Mouse (Mus musculus): ENCODE data around the gene Grip1. TPM values are rescaled to one million over a fixed set of nuclear protein-coding genes. Genes with fewer than 3 reads are reported as not detected.

Gene Grip1
- polyA plus RNA-seq, 1 experiment from 2014 or later: 2.3 TPM

DNA sequence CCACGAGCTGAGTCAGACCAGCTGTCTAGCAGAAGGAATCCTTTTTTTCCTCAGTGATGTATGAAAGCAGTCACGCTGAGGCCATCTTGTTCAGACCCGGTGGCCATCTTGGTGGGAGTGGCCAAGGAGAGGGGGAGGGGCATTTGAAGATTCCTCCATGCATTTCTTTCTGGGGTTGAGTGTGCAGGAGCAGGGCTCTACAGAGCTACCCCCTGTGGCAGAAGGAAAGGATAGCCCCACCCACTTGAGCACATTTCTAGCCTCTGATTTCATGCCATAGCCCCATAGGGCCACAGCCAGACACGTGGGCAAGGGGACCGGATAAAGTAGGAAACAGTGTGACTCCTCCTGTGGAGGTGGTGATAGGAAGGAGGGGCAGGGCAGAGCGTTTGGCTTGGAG lies 481.6 kb downstream of the Grip1 start:
- no peaks in the 10 kb centered on the region for H3K36me3 ChIP-seq
- 66% methylated on average over 6 of the region's 6 CpGs for WGBS
- no peak overlapping the region for H3K27ac ChIP-seq
- H3K9me3 ChIP-seq: no peaks in the 10 kb centered on the region
- no peaks in the 10 kb centered on the region for H3K4me1 ChIP-seq
- H3K4me2 ChIP-seq: no peak overlapping the region
- ATAC-seq (ENCODE audit: insufficient read depth, low FRiP score, low read depth): no peak
- H3K9ac ChIP-seq: no peak overlapping the region
- no peak overlapping the region for H3K4me3 ChIP-seq (replicated peaks)
- H3K27me3 ChIP-seq (replicated peaks): no peaks in the 10 kb centered on the region

DNA sequence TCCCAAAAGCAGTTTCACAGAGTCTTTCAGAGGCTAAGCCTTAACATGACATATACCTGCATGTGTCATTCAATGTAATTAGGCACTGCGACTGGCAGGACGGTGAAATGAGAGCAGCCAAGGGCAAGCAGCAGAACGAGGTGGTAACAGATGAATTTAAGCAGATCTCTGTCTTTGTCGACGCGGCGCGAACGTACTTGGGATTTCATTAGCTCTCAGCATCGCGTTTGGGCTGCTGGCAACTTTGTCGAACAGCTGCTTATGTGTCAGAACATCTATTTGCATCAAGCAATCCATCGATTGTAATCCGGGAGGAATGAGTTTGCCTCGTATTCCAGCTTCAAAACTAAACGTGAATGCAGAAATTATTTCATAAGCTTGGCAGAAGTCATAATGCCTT lies 483.9 kb downstream of the Grip1 start:
- H3K4me3 ChIP-seq (replicated peaks): no peak overlapping the region
- H3K27me3 ChIP-seq (replicated peaks): no peaks in the 10 kb centered on the region
- 85% methylated on average over 16 of the region's 16 CpGs for WGBS
- H3K27ac ChIP-seq: no peak overlapping the region
- H3K36me3 ChIP-seq: no peaks in the 10 kb centered on the region
- no peak for ATAC-seq (ENCODE audit: insufficient read depth, low FRiP score, low read depth)
- H3K9me3 ChIP-seq: no peaks in the 10 kb centered on the region
- no peak overlapping the region for H3K4me2 ChIP-seq
- no peaks in the 10 kb centered on the region for H3K4me1 ChIP-seq
- no peak overlapping the region for H3K9ac ChIP-seq

DNA sequence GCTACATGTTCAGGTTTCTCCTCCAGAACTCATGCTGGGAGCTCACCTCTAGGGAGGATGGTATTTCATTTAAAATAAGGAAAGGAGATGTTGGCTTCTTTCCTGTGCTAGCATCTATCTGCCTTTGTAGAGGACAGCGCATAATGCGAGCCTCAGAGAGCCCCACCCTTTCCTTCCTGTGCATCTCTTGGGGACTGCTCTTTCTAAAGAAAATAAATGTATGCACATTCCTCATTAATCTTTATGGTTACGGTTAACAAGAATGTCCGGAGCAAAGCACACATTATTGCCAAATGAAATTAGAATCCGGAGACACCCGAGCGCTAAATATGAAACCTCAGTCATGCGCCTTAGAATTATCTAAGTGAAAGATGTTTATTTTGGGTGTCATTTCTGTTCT lies 490.3 kb downstream of the Grip1 start:
- no peak overlapping the region for H3K4me3 ChIP-seq (replicated peaks)
- no peaks in the 10 kb centered on the region for H3K36me3 ChIP-seq
- H3K9ac ChIP-seq: no peak overlapping the region
- no peaks in the 10 kb centered on the region for H3K9me3 ChIP-seq
- H3K4me1 ChIP-seq: no peaks in the 10 kb centered on the region
- no peak overlapping the region for H3K4me2 ChIP-seq
- 71% methylated on average over 8 of the region's 8 CpGs for WGBS
- H3K27ac ChIP-seq: no peak overlapping the region
- no peak for ATAC-seq (ENCODE audit: insufficient read depth, low FRiP score, low read depth)
- no peaks in the 10 kb centered on the region for H3K27me3 ChIP-seq (replicated peaks)

DNA sequence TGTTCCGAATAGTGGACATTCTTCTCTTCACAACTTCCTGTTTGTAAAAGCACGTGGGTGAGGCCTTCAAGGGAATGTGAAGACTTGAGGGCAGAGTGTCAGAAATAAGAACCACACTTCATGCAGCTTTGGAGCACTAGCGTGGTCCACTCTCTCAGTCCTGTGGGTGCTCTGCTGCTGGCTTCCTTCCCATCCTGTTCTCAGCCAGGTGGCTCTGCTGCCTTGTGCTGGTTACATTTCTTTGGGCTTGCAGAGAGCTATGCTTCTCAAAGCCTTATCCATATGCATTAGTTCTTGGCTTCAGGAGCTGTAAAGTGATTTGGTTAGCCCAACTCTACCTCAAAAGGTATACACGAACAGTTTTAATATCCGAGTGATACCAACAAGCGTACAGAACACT lies 497.8 kb downstream of the Grip1 start:
- H3K4me3 ChIP-seq (replicated peaks): no peak overlapping the region
- no peak overlapping the region for H3K4me2 ChIP-seq
- H3K9me3 ChIP-seq: no peaks in the 10 kb centered on the region
- no peak overlapping the region for H3K9ac ChIP-seq
- no peak overlapping the region for H3K27ac ChIP-seq
- ATAC-seq (ENCODE audit: insufficient read depth, low FRiP score, low read depth): no peak
- 76% methylated on average over 6 of the region's 6 CpGs for WGBS
- H3K36me3 ChIP-seq: no peaks in the 10 kb centered on the region
- no peaks in the 10 kb centered on the region for H3K4me1 ChIP-seq
- H3K27me3 ChIP-seq (replicated peaks): no peaks in the 10 kb centered on the region

DNA sequence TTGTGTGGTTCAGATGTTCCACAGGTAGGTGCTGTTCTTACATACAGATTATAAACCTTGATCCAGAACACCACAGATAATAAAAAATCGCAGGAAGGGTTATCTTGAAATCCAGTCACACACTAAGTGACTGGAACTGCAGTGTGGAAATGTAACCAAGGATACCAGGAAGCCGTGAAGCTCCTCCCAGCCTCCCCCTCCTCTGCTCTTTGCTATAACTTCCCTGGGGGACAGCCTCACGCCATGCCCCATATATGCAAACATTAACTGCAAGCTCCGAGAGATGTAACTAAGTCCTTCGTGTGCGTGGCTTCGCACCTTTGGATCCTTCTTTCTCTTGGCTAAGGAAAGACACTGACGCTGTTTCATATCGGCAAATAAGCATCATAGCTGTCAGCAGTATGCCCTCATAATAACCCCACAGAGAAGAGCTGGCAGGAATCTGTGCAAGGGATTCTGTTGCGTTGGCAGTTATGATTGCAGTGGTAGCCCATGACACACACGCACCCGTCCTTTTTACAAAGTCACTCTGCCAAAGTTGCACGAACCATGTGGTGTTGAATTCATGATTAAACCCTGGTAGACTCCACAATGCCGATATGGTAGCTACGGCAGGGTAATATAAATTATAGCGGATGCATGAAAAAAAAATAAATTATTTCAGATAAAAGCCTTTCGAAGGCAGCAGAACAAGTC lies 503.8 kb downstream of the Grip1 start:
- WGBS: 81% methylated on average over 17 of the region's 17 CpGs
- H3K9me3 ChIP-seq: no peaks in the 10 kb centered on the region

DNA sequence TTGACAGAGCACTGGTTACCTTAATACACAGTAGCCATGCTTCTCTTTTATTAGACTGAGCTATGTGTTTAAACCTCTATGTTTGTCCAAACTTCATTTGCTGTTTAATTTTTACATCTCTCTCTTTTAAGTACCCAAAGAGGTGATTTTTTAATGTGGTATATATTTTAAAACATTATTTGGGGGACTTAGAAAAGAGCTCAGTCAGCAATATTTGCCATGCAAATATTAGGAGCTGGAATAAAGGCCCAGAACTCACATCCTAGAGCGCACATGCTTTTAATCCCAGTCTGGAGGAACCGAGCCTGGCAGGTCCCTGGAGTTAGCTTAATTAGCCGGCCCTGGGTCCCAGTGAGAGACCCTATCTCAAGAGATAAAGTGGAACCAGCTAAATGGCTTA lies 507.3 kb downstream of the Grip1 start:
- Histone ChIP-seq H3K9ac (no peak overlapping the region), H3K4me2 (no peak overlapping the region), H3K4me3 (replicated peaks) (no peak overlapping the region), H3K9me3 (no peaks in the 10 kb centered on the region), H3K27me3 (replicated peaks) (no peaks in the 10 kb centered on the region), H3K4me1 (no peaks in the 10 kb centered on the region), H3K27ac (no peak overlapping the region), H3K36me3 (no peaks in the 10 kb centered on the region)
- 52% methylated on average over 3 of the region's 3 CpGs for WGBS
- no peak for ATAC-seq (ENCODE audit: insufficient read depth, low FRiP score, low read depth)

More for the DNA sequence above, 503.8 kb downstream of the Grip1 start:
- no peak overlapping the region for H3K9ac ChIP-seq
- no peaks in the 10 kb centered on the region for H3K36me3 ChIP-seq
- no peak overlapping the region for H3K27ac ChIP-seq
- H3K4me2 ChIP-seq: no peak overlapping the region
- ATAC-seq (ENCODE audit: insufficient read depth, low FRiP score, low read depth): no peak
- no peaks in the 10 kb centered on the region for H3K27me3 ChIP-seq (replicated peaks)
- H3K4me3 ChIP-seq (replicated peaks): no peak overlapping the region
- no peaks in the 10 kb centered on the region for H3K4me1 ChIP-seq

DNA sequence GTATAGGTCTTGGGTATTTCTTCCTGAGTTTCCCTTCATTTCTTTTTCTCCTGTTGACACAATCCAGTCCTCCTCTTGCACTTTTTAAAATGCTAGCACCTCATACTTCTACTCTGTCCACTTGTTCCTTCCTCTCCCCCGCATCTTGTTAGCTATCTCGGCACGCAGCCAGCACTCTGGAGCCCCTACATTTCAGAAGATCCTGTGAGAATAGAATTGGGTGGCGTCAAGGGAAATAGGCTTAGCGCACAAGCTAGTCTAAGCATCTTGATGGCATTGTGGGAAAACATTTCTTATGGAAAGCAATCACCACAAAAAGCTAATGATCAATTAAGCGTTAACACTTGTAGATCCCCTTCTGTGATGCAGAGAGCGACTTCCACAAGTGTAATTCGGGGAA lies 512.7 kb downstream of the Grip1 start:
- ATAC-seq (ENCODE audit: insufficient read depth, low FRiP score, low read depth): no peak
- WGBS: 58% methylated on average over 8 of the region's 8 CpGs
- Histone ChIP-seq H3K9me3 (no peaks in the 10 kb centered on the region), H3K9ac (no peak overlapping the region), H3K4me2 (no peak overlapping the region), H3K4me3 (replicated peaks) (no peak overlapping the region), H3K36me3 (no peaks in the 10 kb centered on the region), H3K27ac (no peak overlapping the region), H3K27me3 (replicated peaks) (no peaks in the 10 kb centered on the region), H3K4me1 (no peaks in the 10 kb centered on the region)

DNA sequence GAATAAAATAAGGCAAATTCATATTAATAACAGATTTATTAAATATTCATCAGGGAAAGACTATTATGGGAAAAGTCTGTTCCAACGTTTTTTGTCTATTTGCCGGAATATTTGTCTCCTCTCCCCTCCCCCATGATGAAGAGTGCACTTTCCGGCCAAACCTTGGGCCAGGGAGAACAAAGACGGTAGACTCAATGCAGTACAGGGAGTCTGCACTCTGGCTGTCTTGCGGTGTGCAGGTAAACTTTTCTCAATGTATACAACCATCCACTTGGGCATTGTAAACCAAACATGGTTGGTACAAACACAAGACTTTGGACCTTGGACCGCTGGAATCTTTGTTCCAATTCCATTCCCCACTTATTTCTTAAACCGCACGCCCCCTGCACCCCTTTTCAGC lies 525.8 kb downstream of the Grip1 start:
- Histone ChIP-seq H3K4me3 (replicated peaks) (no peak overlapping the region), H3K9ac (no peak overlapping the region), H3K27ac (no peak overlapping the region), H3K9me3 (no peaks in the 10 kb centered on the region), H3K36me3 (no peaks in the 10 kb centered on the region), H3K4me2 (no peak overlapping the region), H3K27me3 (replicated peaks) (no peaks in the 10 kb centered on the region), H3K4me1 (0 out of 2 replicates have a peak, but pooled peaks cover 2% of the 10 kb centered on the region)
- 49% methylated on average over 8 of the region's 8 CpGs for WGBS
- ATAC-seq (ENCODE audit: insufficient read depth, low FRiP score, low read depth): no peak

DNA sequence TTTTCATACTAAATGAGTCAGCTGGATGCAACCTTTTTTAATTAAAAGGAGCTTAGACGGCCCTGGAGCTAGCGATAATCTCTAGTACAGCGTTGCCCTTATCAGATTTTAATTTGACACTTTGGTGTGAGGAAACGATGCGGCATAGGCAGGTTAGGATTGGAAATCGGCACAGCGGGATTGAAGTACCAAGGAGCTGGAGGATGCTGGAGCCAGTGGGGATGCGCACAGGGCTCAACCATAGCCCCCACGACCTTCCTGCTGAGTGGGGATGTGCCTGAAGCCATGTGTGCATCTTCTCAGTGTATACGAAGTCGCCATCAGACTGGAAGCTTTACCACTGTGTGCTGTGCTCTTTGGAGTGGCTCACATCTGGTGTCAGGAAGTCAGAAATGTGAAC lies 526.4 kb downstream of the Grip1 start:
- H3K9me3 ChIP-seq: no peaks in the 10 kb centered on the region
- H3K27me3 ChIP-seq (replicated peaks): no peaks in the 10 kb centered on the region
- H3K36me3 ChIP-seq: no peaks in the 10 kb centered on the region
- 0 out of 2 replicates have a peak, but pooled peaks cover 2% of the 10 kb centered on the region for H3K4me1 ChIP-seq
- 54% methylated on average over 11 of the region's 11 CpGs for WGBS
- H3K27ac ChIP-seq: no peak overlapping the region
- H3K9ac ChIP-seq: no peak overlapping the region
- H3K4me3 ChIP-seq (replicated peaks): no peak overlapping the region
- no peak overlapping the region for H3K4me2 ChIP-seq
- no peak for ATAC-seq (ENCODE audit: insufficient read depth, low FRiP score, low read depth)

DNA sequence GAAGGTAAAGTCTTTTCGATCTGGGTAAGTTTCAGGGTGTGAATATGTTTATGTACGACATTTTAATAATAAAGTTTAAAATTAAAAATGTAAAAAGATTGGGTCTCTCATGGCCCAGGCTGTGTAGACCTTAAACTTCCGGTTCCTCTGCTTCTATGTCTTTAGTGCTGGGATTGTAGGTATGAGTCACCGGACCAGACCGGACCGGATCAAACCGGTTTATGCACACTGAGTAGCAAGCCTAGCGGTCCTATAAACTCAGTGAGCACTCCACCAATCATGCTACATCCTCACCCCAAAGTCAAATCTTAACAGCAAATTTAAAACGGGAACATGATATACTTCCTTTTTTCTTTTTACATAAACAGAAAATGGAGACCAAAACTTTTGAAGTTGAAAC lies 530.7 kb downstream of the Grip1 start:
- H3K9ac ChIP-seq: no peak overlapping the region
- no peaks in the 10 kb centered on the region for H3K9me3 ChIP-seq
- no peak overlapping the region for H3K27ac ChIP-seq
- H3K27me3 ChIP-seq (replicated peaks): no peaks in the 10 kb centered on the region
- no peaks in the 10 kb centered on the region for H3K36me3 ChIP-seq
- 0 out of 2 replicates have a peak, but pooled peaks cover 2% of the 10 kb centered on the region for H3K4me1 ChIP-seq
- H3K4me2 ChIP-seq: no peak overlapping the region
- ATAC-seq (ENCODE audit: insufficient read depth, low FRiP score, low read depth): no peak
- no peak overlapping the region for H3K4me3 ChIP-seq (replicated peaks)
- 72% methylated on average over 9 of the region's 9 CpGs for WGBS

DNA sequence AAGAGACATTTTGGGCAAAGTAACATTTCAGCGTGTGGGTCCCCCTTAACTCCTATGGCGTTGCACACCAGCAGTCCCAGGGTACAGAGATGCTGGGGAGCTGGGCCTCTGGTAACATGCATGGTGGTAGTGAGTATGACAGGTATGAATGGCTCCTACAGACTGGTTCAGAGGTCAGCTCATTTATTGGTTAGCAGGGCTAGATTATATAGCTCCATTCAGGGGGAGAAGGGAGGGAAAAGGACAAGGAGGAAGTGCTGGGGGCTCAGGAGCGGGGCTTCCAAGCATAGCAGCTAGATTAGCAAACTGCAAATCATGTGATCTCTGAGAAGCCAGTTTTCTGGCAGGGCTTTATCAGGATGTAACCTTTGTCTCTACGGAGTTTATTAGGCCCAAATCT lies 544.8 kb downstream of the Grip1 start:
- Histone ChIP-seq H3K4me1 (no peaks in the 10 kb centered on the region), H3K36me3 (no peaks in the 10 kb centered on the region), H3K9ac (no peak overlapping the region), H3K4me2 (no peak overlapping the region), H3K4me3 (replicated peaks) (no peak overlapping the region), H3K27me3 (replicated peaks) (no peaks in the 10 kb centered on the region), H3K9me3 (no peaks in the 10 kb centered on the region), H3K27ac (no peak overlapping the region)
- 75% methylated on average over 4 of the region's 4 CpGs for WGBS
- no peak for ATAC-seq (ENCODE audit: insufficient read depth, low FRiP score, low read depth)

DNA sequence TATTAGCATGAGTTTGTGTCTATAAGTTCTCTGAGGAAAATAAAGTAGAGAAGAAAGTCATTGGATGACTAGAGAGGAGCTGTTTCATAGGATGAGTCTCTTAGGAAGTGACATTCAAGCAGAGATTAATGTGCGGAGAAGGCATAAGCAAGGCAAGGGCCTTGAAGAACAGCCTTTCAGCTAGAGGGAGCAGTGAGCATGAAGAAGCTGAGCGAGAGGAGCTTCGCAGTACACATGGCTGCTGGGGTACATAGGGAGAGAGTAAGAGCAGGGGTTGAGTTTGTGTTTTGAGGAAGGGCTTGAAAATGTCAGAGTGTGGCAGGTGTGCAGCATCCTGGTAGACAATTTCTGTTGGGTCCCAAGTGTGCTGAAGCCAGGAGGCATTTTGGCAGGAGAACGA lies 548.5 kb downstream of the Grip1 start:
- no peaks in the 10 kb centered on the region for H3K27me3 ChIP-seq (replicated peaks)
- no peaks in the 10 kb centered on the region for H3K4me1 ChIP-seq
- H3K4me2 ChIP-seq: no peak overlapping the region
- no peak overlapping the region for H3K4me3 ChIP-seq (replicated peaks)
- no peaks in the 10 kb centered on the region for H3K36me3 ChIP-seq
- H3K9ac ChIP-seq: no peak overlapping the region
- 74% methylated on average over 4 of the region's 4 CpGs for WGBS
- no peaks in the 10 kb centered on the region for H3K9me3 ChIP-seq
- no peak for ATAC-seq (ENCODE audit: insufficient read depth, low FRiP score, low read depth)
- H3K27ac ChIP-seq: no peak overlapping the region

DNA sequence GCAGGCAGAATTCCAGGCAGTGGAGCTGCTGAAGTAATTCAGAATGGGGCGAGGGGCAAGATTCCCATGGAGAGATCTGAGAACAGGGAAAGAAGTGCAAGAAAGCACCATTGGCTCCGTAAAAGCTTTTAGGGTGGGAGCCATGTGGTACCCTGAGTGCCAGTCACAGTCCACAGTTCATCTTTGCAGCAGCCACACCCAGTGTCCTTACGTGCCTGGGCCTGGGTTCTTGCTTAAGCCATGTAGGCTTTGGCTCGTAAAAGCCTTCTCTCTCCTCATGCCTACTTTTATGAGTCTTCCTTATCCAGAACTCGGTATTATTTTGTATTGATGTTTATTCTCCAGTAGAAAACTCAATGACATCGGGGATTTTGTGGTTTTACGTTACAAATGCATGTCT lies 550.5 kb downstream of the Grip1 start:
- Histone ChIP-seq H3K36me3 (no peaks in the 10 kb centered on the region), H3K4me1 (no peaks in the 10 kb centered on the region), H3K9ac (no peak overlapping the region), H3K27me3 (replicated peaks) (no peaks in the 10 kb centered on the region), H3K4me2 (no peak overlapping the region), H3K9me3 (no peaks in the 10 kb centered on the region), H3K27ac (no peak overlapping the region), H3K4me3 (replicated peaks) (no peak overlapping the region)
- WGBS: 86% methylated on average over 7 of the region's 7 CpGs
- ATAC-seq (ENCODE audit: insufficient read depth, low FRiP score, low read depth): no peak

Data from stomach, embryonic 15.5 days (tissue).